Mouse (Mus musculus) urinary bladder, postnatal 14 days (tissue): ENCODE measurements around the gene Cdca8.

Experiments used
- DNase-seq: peaks from one replicate; pipeline ENCODE4 v3.0.0; 2021; ENCODE audit warnings: low spot score

Cdca8 gene

GRCm38 (mm10) chr4:124880599-124880998 lies 58.5 kb downstream of the Cdca8 start, which contains the start of gene Epha10:
Epha10 (plus strand) TSS chr4:124880899.
- DNase-seq: no peak

- no peak for DNase-seq
Measured at GRCm38 (mm10) chr4:124872719-124873118, 66.4 kb downstream of the Cdca8 start.
